Mouse (Mus musculus) pancreas, adult 10 weeks (tissue): ENCODE measurements around the gene Cpa2. TPM values are rescaled to one million over a fixed set of nuclear protein-coding genes. Genes with fewer than 3 reads are reported as not detected.

Source experiments
- polyA plus RNA-seq: library from polyadenylated mRNA; stranded (reverse); fragments of 350-450 nt; fragmentation: Illumina TruSeq; extraction: RNeasy Lipid Tissue Mini Kit (QIAGEN cat#74804); gene quantifications from one replicate; pipeline ENCODE4 v1.2.3, GENCODE M21; 2015; ENCODE audit warnings: low read depth, low replicate concordance; ENCODE audit not compliant: insufficient read depth

Cpa2 gene
- 4,945 TPM for polyA plus RNA-seq

GRCm38 (mm10) chr6:30541009-30541799 lies at the start of gene Cpa2:
Cpa2 (plus strand) TSS chr6:30541582.

GRCm38 (mm10) chr6:30509265-30510239 lies 31.8 kb upstream of the Cpa2 start, which contains the start of the genes Tmem209 and Ssmem1:
Tmem209 (minus strand) TSS chr6:30509783.
Ssmem1 (plus strand) TSS chr6:30509849.

GRCm38 (mm10) chr6:30568069-30568468 lies 26.7 kb downstream of the Cpa2 start, which contains the start of gene Cpa4:
Cpa4 (plus strand) TSS chr6:30568369.

GRCm38 (mm10) chr6:30610710-30611109 lies 69.3 kb downstream of the Cpa2 start, which contains the start of gene Cpa5:
Cpa5 (plus strand) TSS chr6:30611010.

Other genes with a start within 250 kb of the Cpa2 start
- 14.7 TPM for gene Ube2h, start 237.0 kb upstream of the Cpa2 start, polyA plus RNA-seq
- 4.4 TPM for gene Zc3hc1, start 150.6 kb upstream of the Cpa2 start, polyA plus RNA-seq
- gene Klhdc10, start 139.7 kb upstream of the Cpa2 start, polyA plus RNA-seq: 9.6 TPM
- 2.9 TPM for gene Tmem209, start 31.8 kb upstream of the Cpa2 start, polyA plus RNA-seq
- gene Ssmem1, start 31.7 kb upstream of the Cpa2 start, polyA plus RNA-seq: not detected
- gene Cpa4, start 26.8 kb downstream of the Cpa2 start, polyA plus RNA-seq: not detected
- gene Cpa5, start 69.4 kb downstream of the Cpa2 start, polyA plus RNA-seq: not detected
- gene Cpa1, start 97.6 kb downstream of the Cpa2 start, polyA plus RNA-seq: 22,942 TPM
- gene Cep41, start 152.2 kb downstream of the Cpa2 start, polyA plus RNA-seq: 2.1 TPM
- 6.2 TPM for gene Mest, start 182.0 kb downstream of the Cpa2 start, polyA plus RNA-seq